Mouse (Mus musculus) left cerebral cortex, postnatal 14 days (tissue): Measurements from ENCODE around the gene Ddn. TPM values are rescaled to one million over a fixed set of nuclear protein-coding genes. Genes with fewer than 3 reads are reported as not detected.

Source experiments
- DNase-seq, 2 experiments: peaks; one replicate each; pipeline ENCODE4 v3.0.0; 2021 to 2022; ENCODE audit warnings: low spot score in 2 of 2, mixed read lengths in 1 of 2
- intact Hi-C: fragments of 180-260 bp; cut with DNase I; formaldehyde crosslinking; loops from one replicate; pipeline ENCODE4 v1.15.1; 2025
- long read RNA-seq, 2 experiments: library from polyadenylated mRNA; stranded (forward); transcript quantifications; one replicate each; pipeline ENCODE4 v2.0.0; 2021
- total RNA-seq, 2 experiments: library from RNA; stranded (reverse); gene quantifications; 2 replicates each; pipeline ENCODE4 v1.2.3; 2021

Gene Ddn
- total RNA-seq, result 100 to 1,000 TPM; 421 to 445 TPM
- long read RNA-seq, experiment 1, transcript Ddn-201 (2 exons, 3,745 nt), result major isoform, 13 of 268 reads
- long read RNA-seq, experiment 1, partial matches to known transcripts, result 0 of 268 reads
- long read RNA-seq, experiment 1, other reads (novel, unspliced or antisense), result 255 of 268 reads
- long read RNA-seq, experiment 2, transcript Ddn-201 (2 exons, 3,745 nt), result major isoform, 15 of 284 reads
- long read RNA-seq, experiment 2, partial matches to known transcripts, result 0 of 284 reads
- long read RNA-seq, experiment 2, other reads (novel, unspliced or antisense), result 269 of 284 reads

DNA sequence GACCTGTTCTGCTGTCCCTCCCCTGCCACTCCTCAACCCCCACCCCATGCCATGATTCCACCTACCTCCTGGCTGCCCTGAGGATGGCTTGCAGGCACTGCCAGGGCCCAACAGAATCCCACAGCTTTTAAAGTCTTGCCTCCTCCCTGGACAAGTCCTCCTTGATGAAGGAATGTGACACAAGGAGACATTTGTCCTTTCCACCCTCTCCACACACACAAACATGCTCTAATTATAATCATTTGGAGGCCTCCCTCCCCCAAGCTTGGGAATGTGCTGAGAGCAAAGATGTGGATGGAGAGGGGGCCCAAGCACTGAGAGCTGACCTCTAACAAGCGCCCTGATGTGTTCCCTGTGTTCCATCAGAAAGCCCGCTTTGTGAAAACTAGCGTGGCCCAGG is at the start of gene Ddn:
Gene Ddn, minus strand, starts transcription at position 101 of the 400 bp plus-strand sequence.
- DNase-seq, result no peak
- intact Hi-C loops, result loop anchor here (5.0 kb wide), 1 partner anchor 118 kb away; no protein-coding TSS in a partner anchor

DNA sequence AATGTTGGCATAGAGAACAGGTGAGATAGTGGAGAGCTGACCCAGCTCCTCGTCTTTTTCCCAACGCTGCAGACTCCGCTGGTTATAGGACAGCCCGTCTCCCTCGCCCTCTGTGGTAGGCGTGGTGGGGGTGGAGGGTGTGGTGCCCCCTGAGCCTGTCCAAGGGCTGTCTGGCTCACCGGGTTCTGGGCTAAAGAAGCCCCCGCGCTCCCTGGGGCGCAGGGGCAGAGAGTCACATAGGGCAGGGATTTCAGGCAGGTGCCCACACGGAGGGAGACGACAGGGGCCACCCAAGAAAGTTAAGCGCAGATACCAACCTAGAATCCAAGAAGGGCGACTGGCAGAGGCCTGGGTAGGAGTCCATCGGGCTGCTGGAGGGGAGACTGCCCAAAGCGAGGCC is 44.9 kb upstream of the Ddn start:
- no peak for DNase-seq
- intact Hi-C loops, result no loop called here

DNA sequence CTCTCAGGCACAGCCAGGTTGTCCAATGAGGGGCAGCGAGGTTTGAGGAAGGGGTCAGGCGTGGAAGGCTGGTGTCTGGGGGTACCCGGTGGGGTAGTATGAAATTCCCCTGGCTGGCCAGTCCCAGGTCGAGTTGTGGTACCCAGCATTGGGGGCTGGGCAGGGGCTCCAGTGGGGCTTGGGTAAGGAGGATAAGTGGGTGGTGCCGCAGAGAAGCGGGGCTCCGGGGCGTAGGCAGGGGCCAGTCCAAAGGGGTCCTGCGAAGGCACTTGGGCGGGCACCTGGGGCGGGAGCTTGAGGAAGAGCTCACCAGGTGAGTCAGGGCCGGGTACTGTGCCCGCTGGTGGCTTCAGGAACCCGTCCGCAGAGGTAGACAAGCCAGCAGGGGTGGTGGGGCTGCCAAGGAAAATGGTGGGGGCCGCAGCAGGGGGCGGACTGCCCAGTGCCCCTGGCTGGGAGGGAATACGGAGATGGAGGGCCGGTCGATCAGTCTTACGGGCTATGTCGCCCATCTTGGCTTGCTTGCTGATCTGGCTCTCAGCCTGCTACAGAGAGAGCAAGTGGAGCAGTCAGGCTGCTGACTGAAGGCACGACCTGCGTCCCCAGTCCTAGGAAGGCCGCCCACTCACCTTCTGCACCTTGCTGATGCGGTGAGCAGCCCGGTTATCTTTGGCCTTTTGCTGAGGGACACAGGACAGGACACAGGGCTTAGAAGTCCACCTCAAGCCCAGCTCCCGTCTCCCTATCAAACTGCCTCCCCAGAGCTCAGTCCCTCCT is 44.1 kb upstream of the Ddn start:
- intact Hi-C loops, result no loop called here
- no peak for DNase-seq

DNA sequence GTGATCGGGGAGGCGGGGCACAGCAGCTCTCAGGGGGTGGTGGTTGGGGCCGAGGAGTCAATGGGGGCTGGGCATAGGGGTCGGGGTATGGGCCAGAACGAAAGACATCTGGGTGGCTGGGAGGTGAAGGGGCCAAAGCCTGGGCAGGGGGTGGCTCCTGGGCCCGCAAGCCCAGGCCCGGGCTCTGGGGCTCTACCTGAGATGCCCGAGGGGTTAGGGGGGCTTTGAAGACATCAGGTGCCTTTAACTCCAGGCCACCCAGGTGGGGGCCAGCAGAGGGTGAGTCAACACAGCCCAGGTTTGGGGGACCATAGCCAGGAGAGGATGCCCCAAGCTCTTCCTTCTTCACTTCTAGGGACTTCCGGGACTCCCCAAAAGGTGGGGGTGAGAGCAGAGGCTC is 43.4 kb upstream of the Ddn start:
- DNase-seq, result no peak
- intact Hi-C loops, result no loop called here

DNA sequence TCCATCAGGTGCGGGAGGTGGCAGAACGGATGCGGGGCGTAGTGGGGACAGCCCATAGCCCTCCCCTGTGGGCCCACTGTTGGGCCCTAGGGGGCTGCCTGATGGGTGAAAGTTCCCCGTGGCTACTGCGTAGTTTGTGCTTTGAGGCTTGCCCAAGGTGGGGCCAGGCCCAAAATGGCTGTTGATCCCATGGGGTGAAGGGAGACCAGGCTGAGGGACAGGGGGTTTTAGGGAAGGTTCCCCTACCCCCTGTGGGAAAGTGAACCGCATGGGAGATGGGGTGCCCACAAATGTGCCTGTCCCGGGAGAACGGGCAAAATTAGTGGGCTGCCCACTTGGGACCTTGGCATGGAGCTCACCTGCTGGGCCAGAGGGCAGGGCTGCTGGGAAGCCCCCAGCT is 42.8 kb upstream of the Ddn start:
- intact Hi-C loops, result no loop called here
- no peak for DNase-seq

DNA sequence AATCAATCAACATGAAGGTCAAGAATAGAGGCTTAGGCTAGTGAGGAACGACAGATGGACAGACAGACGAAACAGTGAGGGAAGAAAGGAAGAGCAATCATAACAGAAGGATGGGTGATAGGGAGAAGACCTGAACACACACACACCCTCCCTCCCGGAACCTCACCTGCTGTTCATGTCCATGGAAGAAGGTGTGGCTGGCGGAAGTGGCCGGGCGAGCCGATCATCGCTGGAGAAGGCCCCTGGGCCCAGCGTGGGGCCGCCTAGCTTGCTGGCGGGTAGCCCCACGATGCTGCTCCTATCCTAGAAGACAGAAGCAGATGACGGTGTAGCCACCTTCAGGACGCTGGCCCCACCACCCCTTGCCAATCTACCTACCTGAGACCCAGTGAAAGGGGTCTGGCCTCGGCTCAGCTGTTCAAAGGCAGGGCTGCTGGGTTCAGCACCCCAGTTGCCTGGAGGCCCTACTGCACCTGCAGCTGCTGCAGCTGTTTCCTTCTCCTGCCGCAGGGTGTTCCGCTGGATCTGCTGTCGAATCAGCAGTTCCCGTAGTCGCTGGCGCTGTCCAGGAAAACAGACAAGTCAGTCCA is 42.0 kb upstream of the Ddn start:
- no peak for DNase-seq
- intact Hi-C loops, result no loop called here

DNA sequence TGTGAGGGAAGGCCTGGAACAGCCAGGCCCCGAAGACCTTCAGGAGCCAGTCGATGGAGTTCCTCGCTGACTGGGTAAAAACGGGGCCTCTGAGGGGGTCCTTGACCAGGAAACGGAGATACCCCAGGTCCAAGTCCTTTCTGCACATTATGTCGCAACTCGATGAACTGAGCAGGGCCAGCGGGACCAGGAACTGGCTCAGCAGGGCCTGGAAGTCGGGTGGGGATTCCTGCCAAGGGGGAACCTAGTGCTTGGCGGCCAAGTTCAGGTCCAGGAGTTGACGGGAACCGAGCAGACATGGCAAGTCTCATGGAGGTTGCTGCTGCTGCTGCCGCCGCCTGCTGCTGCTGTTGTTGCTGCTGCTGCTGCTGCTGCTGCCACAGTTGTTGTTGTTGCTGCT is 41.4 kb upstream of the Ddn start:
- DNase-seq, result no peak
- intact Hi-C loops, result no loop called here

DNA sequence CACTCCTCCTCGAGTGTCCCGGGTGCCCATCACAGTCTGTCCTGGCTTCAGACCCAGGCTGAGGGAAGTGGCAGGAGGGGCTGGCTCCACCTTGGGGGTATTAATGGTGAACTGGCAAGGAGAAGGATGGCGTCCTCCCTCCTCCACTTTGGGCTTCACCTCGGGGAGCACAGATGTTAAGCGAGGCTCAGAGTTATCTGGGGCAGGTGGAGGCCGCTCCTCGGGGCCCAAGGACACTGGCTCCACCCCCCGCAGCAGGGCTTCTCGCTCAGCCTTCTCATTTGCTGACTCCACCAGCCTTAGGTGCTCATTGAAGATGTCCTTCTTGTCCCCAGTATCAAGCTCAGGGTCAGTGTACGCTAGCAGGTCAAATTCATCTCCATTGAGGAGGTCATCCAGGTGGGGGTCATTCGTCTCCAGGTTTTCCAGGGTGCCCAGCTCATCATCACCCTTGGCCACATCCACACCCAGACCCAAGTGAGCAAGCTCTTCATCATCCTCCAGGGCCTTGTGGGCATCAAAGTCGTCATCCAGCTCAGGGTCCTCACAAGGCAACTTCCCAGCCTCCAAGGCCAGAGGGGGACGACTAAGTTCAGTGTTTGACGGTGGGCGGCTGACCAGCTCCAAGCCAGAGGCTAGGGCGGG is 40.8 kb upstream of the Ddn start:
- DNase-seq, result no peak
- intact Hi-C loops, result no loop called here

DNA sequence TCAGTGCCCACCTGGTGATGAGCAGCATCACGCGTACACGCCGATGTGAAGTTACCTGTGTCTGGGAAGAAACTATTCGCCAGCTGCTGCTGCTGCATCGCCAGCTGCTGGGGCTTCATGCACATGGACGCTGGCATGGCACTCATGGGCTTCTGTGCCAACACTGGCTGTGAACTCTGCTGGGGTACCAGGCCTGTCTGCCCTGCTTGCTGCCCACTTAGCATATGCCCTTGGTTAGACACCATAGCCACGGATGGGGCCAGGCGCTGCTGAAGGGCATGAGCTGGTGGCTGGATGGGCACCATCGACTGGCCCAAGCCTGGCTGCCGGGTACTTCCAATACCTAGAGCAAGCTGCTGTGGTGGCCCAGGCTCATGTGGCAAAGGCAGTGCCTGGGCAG is 39.9 kb upstream of the Ddn start:
- intact Hi-C loops, result no loop called here
- DNase-seq, result no peak

DNA sequence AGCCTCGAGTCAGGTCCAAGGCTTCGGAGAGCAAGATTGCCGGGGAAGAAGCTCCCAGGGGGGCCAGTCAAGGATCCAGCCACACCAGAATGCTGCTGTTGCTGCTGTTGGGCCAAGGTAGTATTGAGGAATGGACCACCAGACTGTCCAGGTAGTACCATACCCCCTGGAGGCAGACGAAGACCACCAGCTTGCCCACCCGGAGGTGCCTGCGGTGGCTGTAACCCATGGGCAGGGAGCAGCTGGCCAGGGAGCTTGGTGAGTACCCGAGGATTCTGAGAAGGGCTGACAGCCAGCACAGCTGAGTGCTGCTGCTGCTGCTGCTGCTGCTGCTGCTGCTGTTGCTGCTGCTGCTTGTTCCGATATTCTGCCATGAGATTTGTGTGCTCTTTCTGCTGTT is 36.9 kb upstream of the Ddn start:
- intact Hi-C loops, result no loop called here
- DNase-seq, result no peak

DNA sequence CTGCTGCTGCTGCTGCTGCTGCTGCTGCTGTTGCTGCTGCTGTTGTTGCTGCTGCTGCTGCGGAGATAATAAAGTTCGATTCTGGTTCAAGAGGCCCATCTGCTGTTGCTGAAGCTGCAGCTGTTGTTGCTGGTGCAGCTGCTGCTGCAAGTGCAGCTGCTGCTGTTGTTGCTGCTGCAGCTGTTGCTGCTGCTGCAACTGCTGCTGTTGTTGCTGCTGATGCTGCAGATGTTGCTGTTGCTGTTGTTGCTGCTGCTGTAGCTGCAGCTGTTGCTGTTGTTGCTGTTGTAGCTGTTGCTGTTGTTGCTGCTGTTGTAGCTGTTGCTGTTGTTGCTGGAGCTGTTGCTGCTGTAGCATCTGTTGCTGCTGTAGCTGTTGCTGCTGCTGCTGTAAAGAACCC is 35.9 kb upstream of the Ddn start:
- intact Hi-C loops, result no loop called here
- no peak for DNase-seq

DNA sequence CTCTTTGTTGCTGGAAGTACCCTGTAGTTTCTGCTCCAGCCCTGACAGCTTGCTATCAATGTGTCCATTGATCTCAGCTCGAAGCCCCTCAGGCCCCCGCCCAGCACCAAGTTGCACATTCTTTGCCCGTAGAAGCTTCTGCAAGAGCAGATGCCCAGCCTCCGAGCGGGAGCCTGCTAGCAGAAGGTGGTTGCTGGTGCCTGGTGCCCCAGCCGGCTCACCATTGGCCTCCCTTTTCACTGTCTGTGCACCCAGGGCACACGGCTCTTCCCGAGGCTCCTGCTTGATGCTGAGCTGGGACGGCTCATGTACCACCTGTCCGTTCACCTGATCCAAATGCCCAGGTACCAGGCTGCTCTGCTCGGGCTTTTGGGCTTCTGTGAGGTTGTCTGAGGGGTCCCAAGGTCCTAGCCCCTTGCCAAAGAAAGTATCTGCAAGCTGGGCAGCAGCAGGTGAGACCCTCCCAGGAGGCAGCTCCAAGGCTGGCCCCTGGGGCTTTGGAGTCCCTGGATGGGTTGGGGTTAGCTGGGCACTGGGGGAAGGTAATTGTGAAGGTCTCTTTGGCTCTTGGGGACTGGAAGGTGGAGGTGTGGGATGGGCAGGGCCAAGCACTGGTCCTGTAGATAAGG is 34.4 kb upstream of the Ddn start:
- intact Hi-C loops, result no loop called here
- DNase-seq, result no peak

DNA sequence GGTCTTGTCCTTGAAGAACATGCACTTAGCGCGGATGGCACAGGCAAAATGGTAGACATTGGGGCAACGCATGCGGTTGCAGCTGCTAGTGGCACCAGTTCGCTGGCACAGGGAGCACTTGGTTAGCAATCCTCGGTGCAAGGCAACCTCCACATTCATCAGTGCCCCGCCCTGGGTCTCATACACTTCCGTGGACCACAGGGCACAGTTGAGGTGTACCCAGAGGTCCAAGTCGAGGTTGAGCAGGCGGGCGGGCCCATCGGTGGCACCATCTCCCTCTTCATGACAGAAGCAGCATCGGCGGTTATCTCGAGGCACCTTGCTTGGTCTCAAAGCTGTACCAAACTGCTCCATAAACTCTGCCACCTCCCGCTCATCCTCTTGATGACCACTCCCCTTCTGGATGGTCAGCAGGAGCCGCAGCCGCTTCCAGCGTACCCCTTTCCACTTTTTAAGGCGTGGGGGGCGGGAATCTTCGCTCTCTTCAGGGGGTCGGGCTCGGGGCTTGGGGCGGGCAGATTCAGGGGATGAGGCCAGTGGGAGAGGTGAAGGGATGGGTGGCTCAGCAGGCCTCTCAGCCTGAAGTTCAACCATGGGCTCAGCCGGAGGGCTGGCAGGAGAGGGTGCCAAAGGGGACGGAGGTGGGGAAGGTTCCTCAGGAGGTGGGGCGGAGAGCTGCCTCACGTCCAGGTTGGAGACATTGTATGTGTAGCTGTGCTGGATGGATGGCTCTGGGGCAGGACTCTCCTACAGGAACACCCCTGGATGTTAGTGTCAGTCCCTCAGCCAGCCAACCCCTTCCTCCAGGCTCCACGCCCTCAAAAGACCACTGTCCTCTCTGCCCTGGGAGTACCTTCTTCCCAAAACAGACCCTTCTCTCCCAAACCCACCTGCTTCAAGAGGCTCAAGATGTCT is 30.6 kb upstream of the Ddn start:
- DNase-seq, result no peak
- intact Hi-C loops, result no loop called here

DNA sequence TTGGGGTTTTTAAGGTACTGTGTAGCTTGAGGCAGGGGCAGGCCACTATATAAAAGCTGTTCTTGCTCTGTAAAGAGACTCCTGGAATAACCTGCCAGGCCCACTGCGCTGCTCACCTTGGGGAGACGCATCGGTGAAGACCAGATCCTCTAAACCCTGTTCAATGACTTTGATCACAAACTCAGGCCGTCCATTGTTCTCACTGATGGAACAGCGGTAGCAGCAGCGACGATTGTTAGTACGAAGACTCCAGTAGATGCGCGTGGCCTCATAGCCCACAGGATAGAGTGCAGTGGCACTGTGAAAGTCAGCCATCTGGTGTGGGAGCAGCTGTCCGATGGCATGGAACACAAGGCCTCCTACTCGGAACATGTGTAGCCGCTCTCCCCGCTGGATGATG is 29.9 kb upstream of the Ddn start:
- DNase-seq, result no peak
- intact Hi-C loops, result no loop called here

DNA sequence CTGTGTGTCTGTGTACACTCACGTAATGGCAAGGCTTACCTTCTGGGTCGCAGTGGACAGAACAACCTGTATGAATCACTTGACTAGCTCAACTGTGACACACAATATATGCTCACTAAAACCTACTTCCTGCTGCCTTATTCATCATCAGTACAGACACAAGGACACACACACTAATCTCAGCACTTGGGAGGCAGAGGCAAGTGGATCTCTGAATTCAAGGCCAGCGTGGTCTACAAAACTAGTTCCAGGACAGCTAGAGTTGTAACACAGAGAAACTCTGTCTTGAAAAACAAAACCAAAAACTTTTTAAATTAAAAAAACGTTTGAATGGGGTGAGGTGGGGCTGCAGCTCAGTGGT is 28.4 kb upstream of the Ddn start:
- no peak for DNase-seq
- intact Hi-C loops, result no loop called here

DNA sequence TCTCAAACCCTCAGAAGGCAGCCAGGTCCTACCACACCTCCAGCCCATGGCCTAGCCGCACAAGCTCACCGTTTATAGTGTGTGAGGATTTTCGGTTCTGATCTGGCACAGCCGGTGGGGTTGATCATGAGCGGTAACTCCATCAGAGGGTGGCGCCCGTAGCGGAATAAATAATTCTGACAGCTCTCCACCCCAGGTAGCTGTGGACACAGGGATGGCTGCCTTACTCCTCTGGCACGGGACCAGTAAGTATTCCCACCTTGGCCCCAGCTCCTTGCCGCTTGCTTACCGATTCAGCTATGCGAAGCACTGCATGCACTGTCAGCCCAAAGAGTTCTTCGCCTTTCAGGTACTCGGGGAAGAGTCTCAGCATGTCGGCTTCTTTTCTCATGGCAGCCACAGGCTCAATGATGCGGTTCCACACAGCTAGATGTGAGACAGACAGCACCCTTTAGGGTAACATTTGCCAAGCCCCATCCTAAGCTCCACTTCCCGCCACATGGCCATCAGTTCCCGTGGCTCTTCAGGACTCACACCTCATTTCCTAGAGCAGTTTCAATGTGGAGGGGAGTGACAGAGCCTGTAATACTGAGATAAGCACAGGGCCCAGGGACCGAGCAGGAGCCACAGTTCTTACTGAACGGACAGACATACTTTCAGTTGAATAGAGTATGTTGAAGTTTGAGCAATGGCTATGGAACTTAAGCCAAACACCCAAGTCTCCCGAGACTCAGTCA is 27.9 kb upstream of the Ddn start:
- no peak for DNase-seq
- intact Hi-C loops, result no loop called here

DNA sequence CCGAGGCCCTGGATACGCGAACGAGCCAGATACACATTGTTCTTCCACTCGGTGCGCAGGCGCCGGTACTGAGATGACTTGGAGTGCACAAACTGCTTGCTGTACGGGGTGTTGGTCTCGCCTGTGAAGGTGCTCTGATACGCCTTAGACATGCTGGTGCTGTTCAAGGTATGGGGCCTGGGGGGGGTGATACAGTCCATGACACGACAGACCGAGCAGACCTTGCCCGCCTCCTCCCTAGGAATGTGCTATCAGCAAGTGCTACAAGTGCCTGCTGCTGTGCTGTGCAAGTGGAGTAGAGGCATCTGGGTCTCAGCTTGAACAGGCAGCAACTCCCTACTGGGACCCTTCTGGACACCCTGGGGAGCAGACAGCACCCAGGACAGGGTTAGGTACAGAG is 26.0 kb upstream of the Ddn start:
- intact Hi-C loops, result no loop called here
- DNase-seq, result no peak

DNA sequence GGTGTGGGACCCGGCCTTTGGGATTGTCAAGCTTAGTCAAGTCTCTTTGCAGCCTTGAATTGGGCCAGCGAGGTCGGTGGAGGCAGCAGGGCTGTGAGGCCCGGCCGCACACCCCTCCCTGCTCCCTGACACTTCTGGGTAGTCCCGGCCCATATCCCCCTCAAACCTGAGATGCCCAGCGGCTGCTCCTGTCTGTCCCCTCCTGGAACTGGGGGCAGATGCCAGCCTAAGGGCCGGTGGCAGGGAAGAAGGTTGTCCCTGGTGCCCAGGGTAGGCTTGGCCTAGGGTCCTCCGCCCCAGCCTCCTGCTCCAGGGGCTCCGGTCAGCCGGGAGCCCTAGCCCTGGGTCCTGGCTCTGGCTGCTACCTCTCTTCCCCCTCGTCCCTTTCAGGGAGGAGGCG is 24.8 kb upstream of the Ddn start:
- intact Hi-C loops, result no loop called here
- DNase-seq, result no peak
